Mouse (Mus musculus): ENCODE measurements around the gene Accs. TPM values are rescaled to one million over a fixed set of nuclear protein-coding genes. Genes with fewer than 3 reads are reported as not detected.

Accs gene
- polyA plus RNA-seq, 1 experiment from 2014 or later, result 6.9 TPM

DNA sequence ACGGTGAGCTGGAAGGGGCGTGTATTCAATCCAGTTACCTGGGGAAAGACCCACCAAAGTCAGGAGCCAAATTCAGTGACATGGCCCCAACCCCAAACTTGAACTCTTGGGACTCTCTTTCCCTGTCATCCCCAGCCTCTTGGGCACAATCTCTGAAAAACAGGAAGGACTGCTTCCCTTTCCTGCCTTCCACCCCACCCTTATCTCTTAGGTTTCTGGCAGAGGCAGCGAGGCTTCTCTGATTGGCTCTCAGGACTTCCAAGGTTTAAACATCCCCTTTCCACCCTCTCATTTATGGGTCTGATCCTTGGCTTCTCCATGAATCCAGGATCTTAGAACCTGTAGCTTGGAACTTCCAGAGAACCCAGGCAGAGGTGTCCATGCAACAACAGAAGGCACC lies 8.4 kb downstream of the Accs start:
- Histone ChIP-seq H3K4me1 (no peaks in the 10 kb centered on the region), H3K27me3 (no peaks in the 10 kb centered on the region), H3K36me3 (peaks cover 47% of the 10 kb centered on the region), H3K4me2 (replicated peaks) (no peak overlapping the region), H3K9ac (replicated peaks) (no peak overlapping the region), H3K27ac (replicated peaks) (no peak overlapping the region), H3K4me3 (no peak overlapping the region), H3K9me3 (no peaks in the 10 kb centered on the region)
- WGBS, result 92% methylated on average over 3 of the region's 3 CpGs
- ATAC-seq (replicated peaks), result no peak

GRCm38 (mm10) chr2:93840109-93840508 lies 9.6 kb downstream of the Accs start:
- Histone ChIP-seq H3K9me3 (no peaks in the 10 kb centered on the region), H3K36me3 (peaks cover 47% of the 10 kb centered on the region)

GRCm38 (mm10) chr2:93838931-93839330 lies 10.8 kb downstream of the Accs start:
- Histone ChIP-seq H3K27me3 (no peaks in the 10 kb centered on the region), H3K27ac (replicated peaks) (no peak overlapping the region), H3K4me1 (no peaks in the 10 kb centered on the region), H3K4me2 (replicated peaks) (no peak overlapping the region), H3K4me3 (no peak overlapping the region), H3K9ac (replicated peaks) (no peak overlapping the region), H3K36me3 (peaks cover 39% of the 10 kb centered on the region), H3K9me3 (no peaks in the 10 kb centered on the region)
- 94% methylated on average over 4 of the region's 4 CpGs for WGBS
- no peak for ATAC-seq (replicated peaks)

More at GRCm38 (mm10) chr2:93840109-93840508, 9.6 kb downstream of the Accs start:
- Histone ChIP-seq H3K4me1 (no peaks in the 10 kb centered on the region), H3K4me2 (replicated peaks) (no peak overlapping the region), H3K27me3 (no peaks in the 10 kb centered on the region), H3K4me3 (no peak overlapping the region), H3K27ac (replicated peaks) (no peak overlapping the region), H3K9ac (replicated peaks) (no peak overlapping the region)
- no peak for ATAC-seq (replicated peaks)
- 71% methylated on average over 6 of the region's 6 CpGs for WGBS

GRCm38 (mm10) chr2:93836232-93836785 lies 13.4 kb downstream of the Accs start:
- H3K36me3 ChIP-seq, result peaks cover 28% of the 10 kb centered on the region
- 75% methylated on average over 13 of the region's 13 CpGs for WGBS
- H3K9me3 ChIP-seq, result no peaks in the 10 kb centered on the region
- ATAC-seq (replicated peaks), result no peak
- H3K27ac ChIP-seq (replicated peaks), result no peak overlapping the region
- H3K4me1 ChIP-seq, result no peaks in the 10 kb centered on the region
- H3K4me3 ChIP-seq, result no peak overlapping the region
- H3K4me2 ChIP-seq (replicated peaks), result no peak overlapping the region
- H3K27me3 ChIP-seq, result no peaks in the 10 kb centered on the region
- no peak overlapping the region for H3K9ac ChIP-seq (replicated peaks)

DNA sequence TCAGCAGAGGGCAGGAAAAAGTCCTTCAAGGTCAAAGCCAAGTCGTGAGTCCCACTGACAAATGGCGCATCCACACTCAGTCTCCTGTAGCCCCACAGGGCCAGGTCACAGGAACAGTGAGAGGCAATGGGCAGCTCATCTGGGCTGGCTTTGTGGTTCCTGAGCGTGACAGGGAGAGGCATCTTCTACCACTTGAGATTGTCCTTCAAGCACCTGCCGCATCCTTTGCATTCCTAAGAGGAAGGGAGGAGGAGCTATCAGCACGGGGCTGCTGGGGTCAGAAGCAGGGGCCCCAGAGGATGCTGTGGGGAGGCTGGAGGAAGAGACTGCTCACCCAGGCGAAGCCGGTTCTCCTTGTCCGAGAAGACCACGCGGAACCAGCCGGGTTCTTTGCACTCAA lies 14.1 kb downstream of the Accs start:
- H3K9ac ChIP-seq (replicated peaks), result no peak overlapping the region
- H3K36me3 ChIP-seq, result peaks cover 21% of the 10 kb centered on the region
- H3K27ac ChIP-seq (replicated peaks), result no peak overlapping the region
- ATAC-seq (replicated peaks), result no peak
- no peak overlapping the region for H3K4me2 ChIP-seq (replicated peaks)
- H3K4me3 ChIP-seq, result no peak overlapping the region
- H3K27me3 ChIP-seq, result no peaks in the 10 kb centered on the region
- no peaks in the 10 kb centered on the region for H3K4me1 ChIP-seq
- 87% methylated on average over 11 of the region's 11 CpGs for WGBS
- H3K9me3 ChIP-seq, result no peaks in the 10 kb centered on the region

DNA sequence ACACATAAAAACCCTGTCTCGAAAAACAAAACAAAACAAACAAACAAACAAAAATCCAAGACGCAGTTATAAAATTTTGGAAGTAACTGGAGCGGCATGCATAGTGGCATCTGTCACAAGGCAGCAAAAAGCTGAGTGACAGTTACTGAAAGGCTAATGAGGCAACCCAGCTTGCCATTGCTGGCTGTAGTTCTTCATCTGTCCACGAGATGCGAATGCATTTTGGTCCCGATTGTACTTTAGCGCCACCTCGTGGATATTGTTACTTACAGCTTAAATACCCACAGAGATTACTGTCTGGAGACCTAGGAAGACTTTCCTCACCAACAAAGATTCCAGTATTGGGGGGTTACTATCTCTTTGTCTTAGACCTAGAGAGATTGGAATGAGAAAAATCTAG lies 26.2 kb downstream of the Accs start:
- H3K36me3 ChIP-seq, result no peaks in the 10 kb centered on the region
- H3K4me1 ChIP-seq, result peaks cover 15% of the 10 kb centered on the region
- H3K9me3 ChIP-seq, result no peaks in the 10 kb centered on the region
- WGBS, result 13% methylated on average over 8 of the region's 8 CpGs
- H3K27ac ChIP-seq (replicated peaks), result no peak overlapping the region
- no peak overlapping the region for H3K4me2 ChIP-seq (replicated peaks)
- no peak overlapping the region for H3K9ac ChIP-seq (replicated peaks)
- no peak overlapping the region for H3K4me3 ChIP-seq
- no peak; the same call in 1 of the 2 replicates for ATAC-seq (replicated peaks)
- no peaks in the 10 kb centered on the region for H3K27me3 ChIP-seq

GRCm38 (mm10) chr2:93822045-93822749 lies 27.5 kb downstream of the Accs start, which contains the start of gene Ext2:
Gene Ext2 (minus strand): TSS chr2:93822568.
- Histone ChIP-seq H3K9me3 (no peaks in the 10 kb centered on the region), H3K4me3 (peak within 1 kb of the TSS; percentile 94), H3K36me3 (no peaks in the 10 kb centered on the region), H3K4me2 (replicated peaks) (peak within 1 kb of the TSS; percentile 74), H3K27me3 (no peaks in the 10 kb centered on the region), H3K9ac (replicated peaks) (peak within 1 kb of the TSS; percentile 95), H3K4me1 (peaks cover 15% of the 10 kb centered on the region), H3K27ac (replicated peaks) (no peak within 1 kb of the TSS; the same call in 1 of the 2 replicates)
- peak; percentile 94 for ATAC-seq (replicated peaks)
- WGBS, result 3% methylated on average over 66 of the region's 66 CpGs

GRCm38 (mm10) chr2:93817791-93818190 lies 32.0 kb downstream of the Accs start:
- 95% methylated on average over 5 of the region's 5 CpGs for WGBS
- ATAC-seq (replicated peaks), result no peak
- H3K4me2 ChIP-seq (replicated peaks), result no peak overlapping the region
- H3K27me3 ChIP-seq, result no peaks in the 10 kb centered on the region
- H3K27ac ChIP-seq (replicated peaks), result no peak overlapping the region
- H3K4me3 ChIP-seq, result no peak overlapping the region
- H3K36me3 ChIP-seq, result peaks cover 8% of the 10 kb centered on the region
- no peaks in the 10 kb centered on the region for H3K9me3 ChIP-seq
- no peak overlapping the region for H3K9ac ChIP-seq (replicated peaks)
- peaks cover 15% of the 10 kb centered on the region for H3K4me1 ChIP-seq

DNA sequence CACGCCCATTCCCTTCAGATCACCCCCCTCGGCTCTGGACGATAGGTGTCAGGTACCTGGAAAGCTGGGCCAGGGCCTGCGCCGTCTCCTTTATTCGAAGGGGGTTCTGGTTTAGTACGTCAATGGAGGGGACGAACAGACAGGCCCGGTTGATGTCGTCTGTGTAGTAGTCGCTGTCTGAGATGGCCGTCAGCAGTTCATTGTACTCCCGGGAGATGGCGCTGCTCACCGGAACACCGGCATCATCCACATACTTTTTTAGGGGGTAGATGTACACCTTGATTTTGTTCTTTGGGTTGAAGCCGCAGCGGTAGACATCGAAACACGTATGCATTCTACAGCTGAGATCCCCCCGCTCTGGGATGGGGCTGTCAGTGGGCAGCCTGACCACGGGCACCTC lies 36.4 kb downstream of the Accs start:
- H3K4me2 ChIP-seq (replicated peaks), result no peak overlapping the region
- no peak overlapping the region for H3K4me3 ChIP-seq
- H3K36me3 ChIP-seq, result peaks cover 36% of the 10 kb centered on the region
- H3K27me3 ChIP-seq, result no peaks in the 10 kb centered on the region
- WGBS, result 93% methylated on average over 22 of the region's 22 CpGs
- no peaks in the 10 kb centered on the region for H3K9me3 ChIP-seq
- H3K9ac ChIP-seq (replicated peaks), result no peak overlapping the region
- H3K27ac ChIP-seq (replicated peaks), result no peak overlapping the region
- ATAC-seq (replicated peaks), result no peak
- H3K4me1 ChIP-seq, result no peaks in the 10 kb centered on the region

- H3K4me1 ChIP-seq, result no peaks in the 10 kb centered on the region
- peaks cover 46% of the 10 kb centered on the region for H3K36me3 ChIP-seq
- H3K4me3 ChIP-seq, result no peak overlapping the region
- H3K4me2 ChIP-seq (replicated peaks), result no peak overlapping the region
- no peak overlapping the region for H3K27ac ChIP-seq (replicated peaks)
- 37% methylated on average over 4 of the region's 4 CpGs for WGBS
- H3K27me3 ChIP-seq, result no peaks in the 10 kb centered on the region
- H3K9me3 ChIP-seq, result no peaks in the 10 kb centered on the region
- no peak overlapping the region for H3K9ac ChIP-seq (replicated peaks)
- ATAC-seq (replicated peaks), result no peak
Measured at GRCm38 (mm10) chr2:93811812-93812211, 37.9 kb downstream of the Accs start.

- ATAC-seq (replicated peaks), result no peak
- Histone ChIP-seq H3K4me1 (no peaks in the 10 kb centered on the region), H3K27me3 (no peaks in the 10 kb centered on the region), H3K36me3 (peaks cover 50% of the 10 kb centered on the region), H3K4me3 (no peak overlapping the region), H3K4me2 (replicated peaks) (no peak overlapping the region), H3K27ac (replicated peaks) (no peak overlapping the region), H3K9ac (replicated peaks) (no peak overlapping the region), H3K9me3 (no peaks in the 10 kb centered on the region)
- 17% methylated on average over 2 of the region's 2 CpGs for WGBS
Measured at GRCm38 (mm10) chr2:93809931-93810330, 39.8 kb downstream of the Accs start.

DNA sequence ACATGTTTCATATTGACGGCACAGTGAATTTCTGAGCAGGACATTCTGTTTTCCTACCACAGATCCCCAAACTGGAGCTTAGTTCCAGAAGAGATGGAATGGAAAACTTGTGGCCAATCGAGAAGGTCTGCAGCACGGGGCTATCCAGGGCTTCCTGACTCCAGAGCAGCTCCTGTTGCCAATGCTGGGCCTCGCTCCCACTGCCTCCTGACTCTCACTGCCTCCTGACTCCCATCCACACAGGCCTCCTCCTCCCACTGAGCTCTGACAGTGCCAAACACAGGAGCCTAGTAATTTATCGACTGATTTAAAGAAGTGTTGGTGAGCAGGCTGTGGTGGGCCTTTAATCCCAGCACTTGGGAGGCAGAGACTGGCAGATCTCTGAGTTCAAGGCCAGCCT lies 41.7 kb downstream of the Accs start:
- Histone ChIP-seq H3K9me3 (no peaks in the 10 kb centered on the region), H3K4me1 (no peaks in the 10 kb centered on the region), H3K27me3 (no peaks in the 10 kb centered on the region), H3K36me3 (peaks cover 49% of the 10 kb centered on the region), H3K9ac (replicated peaks) (no peak overlapping the region), H3K4me2 (replicated peaks) (no peak overlapping the region), H3K27ac (replicated peaks) (no peak overlapping the region), H3K4me3 (no peak overlapping the region)
- no peak for ATAC-seq (replicated peaks)
- 83% methylated on average over 5 of the region's 5 CpGs for WGBS

DNA sequence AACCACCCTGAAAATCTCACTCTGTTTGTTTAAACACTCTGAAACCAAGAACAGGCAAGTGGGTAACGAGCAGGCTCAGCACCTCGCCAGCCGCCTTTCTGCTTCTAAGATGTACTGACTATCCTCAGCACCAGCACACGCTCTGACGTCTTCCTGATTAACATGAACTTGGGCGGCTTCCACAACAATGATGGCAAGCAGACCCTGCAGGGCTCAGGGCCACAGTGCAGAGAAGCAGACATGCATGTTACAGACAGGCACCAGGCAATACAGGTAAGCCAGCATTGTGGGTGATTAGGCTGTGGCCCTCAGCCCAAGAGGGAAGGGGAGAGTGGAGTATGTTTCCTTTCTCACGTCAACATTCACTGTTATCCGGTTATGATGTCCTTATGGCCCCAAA lies 42.3 kb downstream of the Accs start:
- H3K27me3 ChIP-seq, result no peaks in the 10 kb centered on the region
- H3K27ac ChIP-seq (replicated peaks), result no peak overlapping the region
- H3K4me2 ChIP-seq (replicated peaks), result no peak overlapping the region
- H3K4me1 ChIP-seq, result no peaks in the 10 kb centered on the region
- H3K9me3 ChIP-seq, result no peaks in the 10 kb centered on the region
- peaks cover 45% of the 10 kb centered on the region for H3K36me3 ChIP-seq
- WGBS, result 73% methylated on average over 8 of the region's 8 CpGs
- H3K4me3 ChIP-seq, result no peak overlapping the region
- no peak for ATAC-seq (replicated peaks)
- no peak overlapping the region for H3K9ac ChIP-seq (replicated peaks)
